Mouse (Mus musculus): Measurements from ENCODE around the gene Washc3. TPM values are rescaled to one million over a fixed set of nuclear protein-coding genes. Genes with fewer than 3 reads are reported as not detected.

Gene Washc3
- 10 to 100 TPM; 82.9 to 89.6 TPM for polyA plus RNA-seq (2017; shearing (Covaris generic))

DNA sequence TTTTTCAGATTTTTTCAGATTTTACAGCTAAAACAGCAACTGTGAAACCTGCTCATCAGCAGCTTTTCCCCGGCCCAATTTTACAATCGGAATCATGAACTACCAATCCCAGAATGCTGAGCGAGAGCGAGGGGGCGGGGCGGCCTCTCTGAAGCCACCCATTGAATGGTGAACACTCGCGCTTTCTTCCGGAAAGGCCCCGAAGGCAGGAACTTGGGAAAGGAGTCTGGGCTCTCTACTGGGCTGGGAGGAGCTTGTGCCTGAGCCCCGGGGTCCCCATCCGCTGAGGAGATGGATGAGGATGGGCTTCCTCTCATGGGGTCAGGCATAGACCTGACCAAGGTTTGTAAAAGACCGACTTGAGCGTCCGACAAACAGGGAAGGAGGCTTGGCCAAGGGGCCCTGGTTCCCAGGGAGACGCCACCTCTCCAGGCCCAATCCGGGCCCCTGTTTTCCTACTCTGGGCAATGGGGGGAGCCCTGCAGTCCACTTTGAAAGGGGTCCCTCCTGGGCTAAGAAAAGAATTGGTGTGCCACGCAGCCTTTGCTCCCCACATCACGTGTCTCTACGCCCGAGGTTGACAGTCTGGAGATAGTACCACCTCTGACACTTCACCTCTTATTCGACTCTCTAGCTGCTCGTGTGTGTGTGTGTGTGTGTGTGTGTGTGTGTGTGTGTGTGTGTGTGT lies at the start of gene Washc3:
Washc3 (plus strand) TSS at position 143 of the 688 bp plus-strand sequence.

Other genes starting within 250 kb of the Washc3 start
- gene Pmch, start 110.0 kb upstream of the Washc3 start, polyA plus RNA-seq (2017; shearing (Covaris generic)): 1 to 10 TPM in 1 of 2 experiments, under 1 TPM in 1; 0.33 to 1.5 TPM
- under 1 TPM; 0.47 to 0.50 TPM for gene Parpbp, start 54.2 kb upstream of the Washc3 start, polyA plus RNA-seq (2017; shearing (Covaris generic))
- 10 to 100 TPM; 31.7 to 43.5 TPM for gene Nup37, start 54.1 kb upstream of the Washc3 start, polyA plus RNA-seq (2017; shearing (Covaris generic))
- 1 to 10 TPM in 1 of 2 experiments, under 1 TPM in 1; 0.13 to 1.6 TPM for gene Dram1, start 178.0 kb downstream of the Washc3 start, polyA plus RNA-seq (2017; shearing (Covaris generic))
- 10 to 100 TPM; 15.5 to 26.9 TPM for gene Gnptab, start 178.0 kb downstream of the Washc3 start, polyA plus RNA-seq (2017; shearing (Covaris generic))